Mouse (Mus musculus) spleen, adult 2 months (tissue): ENCODE results near the gene Gdi2.

ENCODE experiments used
- CTCF ChIP-seq: fragments of 200-500 bp; IDR thresholded peaks from 2 replicates; pipeline ENCODE4 v1.5.1; 2011; ENCODE audit warnings: mild to moderate bottlenecking, inconsistent platforms; ENCODE audit not compliant: insufficient read depth, insufficient read length, insufficient replicate concordance; ENCODE audit errors: extremely low read depth
- POLR2A ChIP-seq: fragments of 200-500 bp; IDR thresholded peaks from 2 replicates; pipeline ENCODE4 v1.6.1; 2011; ENCODE audit warnings: low read depth, low read length, inconsistent platforms

DNA sequence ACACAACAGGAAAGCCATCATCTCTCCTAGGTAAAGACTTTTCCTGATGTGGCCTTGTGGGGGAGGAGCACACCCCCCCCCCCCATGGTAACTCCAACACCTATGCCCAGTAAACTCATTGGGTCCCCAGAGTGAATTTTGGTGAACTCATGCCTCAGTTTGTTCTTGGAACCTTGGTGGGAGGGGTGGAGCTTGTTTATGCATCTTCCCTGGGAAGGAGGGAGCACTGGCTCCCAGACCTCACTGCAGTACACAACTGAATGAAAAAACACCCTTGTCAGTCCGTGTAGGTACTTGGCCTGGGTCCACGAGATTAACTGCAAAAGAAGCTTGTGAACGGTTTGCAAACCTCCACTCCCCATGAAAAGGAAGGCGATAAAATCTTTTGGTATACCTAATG, 5.4 kb upstream of the Gdi2 start:
- TF ChIP-seq CTCF (no peak), POLR2A (no peak)
